Mouse (Mus musculus) large intestine, adult 2 months (tissue): ENCODE data around the gene Nr2c1. TPM values are rescaled to one million over a fixed set of nuclear protein-coding genes. Genes with fewer than 3 reads are reported as not detected.

Experiments
- DNase-seq: peaks from one replicate; pipeline ENCODE4 v3.0.0-alpha.2; 2012; ENCODE audit warnings: low read depth, low spot score
- WGBS: fragments of 180-500 bp; shearing (Covaris S2); methylation state at CpG from one replicate; pipeline ENCODE4 v1.1.7; 2018; 5-methylcytosine and 5-hydroxymethylcytosine counted together
- polyA plus RNA-seq: library from polyadenylated mRNA; depleted of rRNA; stranded (reverse); fragments of >200 nt; gene quantifications from 2 replicates; pipeline ENCODE4 v1.2.3, GENCODE M21; 2012; rRNA removed

Nr2c1 gene
- polyA plus RNA-seq: 3.6 and 5.0 TPM in 2 replicates

GRCm38 (mm10) chr10:94147756-94148531 lies at the start of gene Nr2c1:
TSS of gene Nr2c1 (plus strand) at chr10:94148023.
- DNase-seq: peak; percentile 58
- under 1% methylated on average over 64 of the region's 64 CpGs for WGBS

DNA sequence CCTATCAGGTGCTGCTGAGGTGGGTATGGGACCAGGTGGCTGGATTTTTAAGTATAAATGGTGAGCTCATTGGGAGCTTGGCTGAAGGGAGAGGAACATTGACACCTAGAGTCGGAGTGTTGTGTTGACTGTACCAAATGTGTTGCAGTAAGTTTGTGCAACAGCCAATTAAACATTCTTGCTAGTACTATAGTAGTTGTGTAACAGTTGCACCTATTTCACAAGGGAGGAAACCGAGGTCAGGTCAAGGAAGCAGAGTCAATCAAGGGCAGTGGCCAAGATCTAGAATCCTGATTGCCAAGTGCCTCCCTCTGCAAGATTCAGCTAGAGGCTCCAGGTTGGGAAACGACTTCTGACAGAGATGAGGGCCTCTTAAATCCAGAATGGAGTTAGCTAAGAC lies 49.7 kb upstream of the Nr2c1 start:
- no peak for DNase-seq
- WGBS: 73% methylated on average over 3 of the region's 3 CpGs

GRCm38 (mm10) chr10:94105498-94105897 lies 42.3 kb upstream of the Nr2c1 start:
- no peak for DNase-seq
- 91% methylated on average over 10 of the region's 10 CpGs for WGBS

- WGBS: 29% methylated on average over 4 of the region's 4 CpGs
- DNase-seq: no peak
These were observed 40.7 kb upstream of the Nr2c1 start for GRCm38 (mm10) chr10:94107168-94107567.

DNA sequence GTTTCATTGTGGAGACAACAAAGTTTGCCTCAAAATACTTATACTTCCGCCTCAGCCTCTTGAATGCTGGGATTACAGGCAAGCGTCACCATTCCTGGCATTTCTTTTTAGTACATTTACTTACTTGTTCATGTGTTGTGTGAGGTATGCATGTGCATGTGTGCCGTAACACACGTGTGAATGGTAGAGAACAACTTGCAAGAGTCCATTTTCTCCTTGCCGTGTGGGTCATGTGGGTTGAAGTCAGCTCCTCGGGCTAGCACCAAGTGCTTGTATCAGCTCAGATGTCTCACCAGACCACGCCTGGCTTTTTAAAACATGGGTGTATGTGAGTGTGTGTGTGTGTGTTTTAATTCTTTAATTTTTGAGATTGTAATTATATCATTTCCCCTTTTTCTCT lies 40.2 kb upstream of the Nr2c1 start:
- no peak for DNase-seq
- WGBS: 86% methylated on average over 7 of the region's 7 CpGs

DNA sequence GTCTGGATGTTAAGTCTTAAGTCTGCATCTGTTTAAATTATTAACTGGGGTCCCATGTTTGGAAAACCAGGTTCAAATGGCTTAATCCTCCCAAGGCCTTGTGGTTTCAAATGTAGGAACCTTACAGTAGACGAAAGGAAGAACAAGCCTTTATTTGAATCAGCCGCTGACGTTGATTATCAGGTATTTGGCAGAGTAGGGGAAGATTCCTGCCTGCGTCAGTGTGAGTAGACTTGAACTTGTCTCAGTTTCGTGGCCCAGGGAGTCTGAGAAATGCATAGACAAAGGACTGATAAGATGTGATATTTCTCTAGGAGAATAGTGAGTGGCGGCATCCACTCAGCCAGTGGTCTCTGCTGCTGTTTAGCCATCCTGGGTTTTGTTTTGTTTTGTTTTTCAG lies 39.0 kb upstream of the Nr2c1 start:
- no peak for DNase-seq
- WGBS: 96% methylated on average over 6 of the region's 6 CpGs

DNA sequence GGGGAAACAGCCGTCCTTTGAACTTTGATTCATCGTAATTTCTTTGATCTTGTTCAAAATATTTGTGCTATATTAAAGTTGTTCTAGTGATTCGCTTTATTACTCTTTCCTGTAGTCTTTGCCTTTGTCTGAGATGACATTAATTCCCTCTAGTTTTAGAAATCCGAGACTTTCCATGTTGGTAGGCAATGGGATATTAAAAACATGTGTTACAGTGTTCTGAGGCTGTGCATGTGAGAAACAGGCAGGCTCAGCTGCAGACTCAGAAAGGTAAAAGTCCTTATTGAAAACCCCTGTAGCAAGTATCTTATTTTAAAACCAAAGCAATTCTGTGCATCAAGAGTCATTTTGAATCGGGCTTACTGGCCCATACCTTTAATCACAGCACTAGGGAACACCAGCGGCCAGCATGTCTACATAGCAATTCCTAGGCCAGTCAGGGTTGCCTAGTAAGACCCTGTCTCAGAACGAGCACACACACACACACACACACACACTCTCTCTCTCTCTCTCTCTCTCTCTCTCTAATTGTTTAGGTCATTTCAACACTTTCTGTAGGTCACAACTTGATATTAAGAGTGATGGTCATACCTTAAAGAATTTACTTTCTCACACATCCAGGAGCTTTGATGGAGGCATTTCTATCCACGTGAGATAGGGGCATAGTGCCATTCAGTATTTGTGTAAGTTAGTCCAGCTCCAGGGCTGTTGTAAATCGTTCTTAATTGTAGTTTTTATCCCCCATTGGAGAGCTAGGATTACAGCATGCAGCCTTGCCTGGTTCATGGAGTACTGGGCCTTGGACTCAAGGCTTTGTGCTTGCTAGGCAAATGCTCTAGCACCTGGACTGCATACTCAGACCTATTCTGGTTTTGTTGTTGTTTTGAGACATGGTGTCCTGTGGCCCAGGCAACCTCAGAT lies 36.7 kb upstream of the Nr2c1 start:
- 71% methylated on average over 9 of the region's 9 CpGs for WGBS
- no peak for DNase-seq

DNA sequence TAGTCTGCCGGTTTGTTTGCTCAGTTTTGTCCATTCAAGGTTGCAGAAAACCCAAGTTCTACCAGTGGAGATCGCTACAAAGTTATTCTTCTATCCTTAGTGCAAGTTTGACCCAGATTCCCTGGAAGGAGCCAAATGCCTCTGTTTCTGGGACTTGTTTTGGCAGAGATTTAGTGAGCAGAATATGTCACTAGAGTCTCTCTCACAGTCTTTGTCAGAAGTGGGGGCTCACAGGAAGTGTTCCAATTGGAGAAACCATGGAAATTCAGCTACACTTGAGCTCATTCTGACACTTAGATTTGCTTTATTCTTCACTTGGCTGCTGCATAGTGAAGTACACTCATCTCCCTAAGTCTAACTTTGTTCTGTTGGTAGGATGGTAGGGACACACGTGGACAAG lies 35.6 kb upstream of the Nr2c1 start:
- WGBS: 76% methylated on average over 3 of the region's 3 CpGs
- no peak for DNase-seq

GRCm38 (mm10) chr10:94115893-94116599 lies 31.8 kb upstream of the Nr2c1 start:
- WGBS: 26% methylated on average over 6 of the region's 6 CpGs
- DNase-seq: peak; percentile 67

GRCm38 (mm10) chr10:94116781-94117340 lies 31.0 kb upstream of the Nr2c1 start:
- 52% methylated on average over 12 of the region's 12 CpGs for WGBS

DNA sequence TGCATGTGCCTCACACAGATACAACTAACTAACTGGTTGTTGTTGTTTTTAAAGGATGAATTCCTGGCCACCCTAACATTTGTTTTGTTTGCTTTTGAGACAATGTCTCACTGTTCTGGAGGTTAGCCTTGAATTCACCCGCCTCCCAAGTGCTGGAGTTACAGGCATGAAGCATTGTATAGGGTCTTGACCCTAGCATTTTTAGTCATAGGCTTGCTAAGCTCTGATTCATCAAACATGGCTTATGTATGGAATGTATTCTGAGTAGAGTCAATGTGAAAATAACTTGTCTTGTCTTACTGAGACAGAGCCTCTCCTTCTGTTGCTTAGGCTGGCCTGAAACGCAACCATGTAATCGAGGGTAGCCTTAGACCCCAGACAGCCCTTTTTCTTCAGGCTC lies 29.9 kb upstream of the Nr2c1 start:
- DNase-seq: no peak
- WGBS: 92% methylated on average over 3 of the region's 3 CpGs

More at GRCm38 (mm10) chr10:94116781-94117340, 31.0 kb upstream of the Nr2c1 start:
- no peak for DNase-seq

- WGBS: 32% methylated on average over 7 of the region's 7 CpGs
- no peak for DNase-seq
These were observed 28.8 kb upstream of the Nr2c1 start for GRCm38 (mm10) chr10:94118993-94119392.

- 84% methylated on average over 9 of the region's 9 CpGs for WGBS
- no peak for DNase-seq
These were observed 27.1 kb upstream of the Nr2c1 start for GRCm38 (mm10) chr10:94120676-94121075.

DNA sequence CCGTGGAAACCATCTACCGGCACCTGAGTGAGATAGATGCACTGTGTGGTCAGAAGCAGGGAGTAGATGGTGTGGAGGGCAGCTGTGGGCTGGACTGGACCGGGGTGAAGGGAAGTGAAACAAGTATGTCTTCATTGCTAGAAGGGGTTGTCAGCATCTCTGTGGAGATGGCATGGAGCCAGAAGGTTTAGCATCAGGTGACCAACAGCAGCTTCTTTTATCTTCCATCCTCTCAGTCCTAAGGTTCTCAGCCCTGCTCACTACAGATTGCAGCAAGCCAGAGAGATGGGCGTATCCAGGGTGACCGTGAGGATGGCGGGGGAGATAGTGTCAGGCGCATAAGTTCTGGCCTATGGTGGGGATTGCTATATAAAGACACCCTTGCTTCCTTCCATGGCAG lies 25.2 kb upstream of the Nr2c1 start:
- DNase-seq: no peak
- 90% methylated on average over 7 of the region's 7 CpGs for WGBS

- WGBS: 89% methylated on average over 5 of the region's 5 CpGs
- DNase-seq: no peak
These were observed 24.2 kb upstream of the Nr2c1 start for GRCm38 (mm10) chr10:94123581-94123980.

DNA sequence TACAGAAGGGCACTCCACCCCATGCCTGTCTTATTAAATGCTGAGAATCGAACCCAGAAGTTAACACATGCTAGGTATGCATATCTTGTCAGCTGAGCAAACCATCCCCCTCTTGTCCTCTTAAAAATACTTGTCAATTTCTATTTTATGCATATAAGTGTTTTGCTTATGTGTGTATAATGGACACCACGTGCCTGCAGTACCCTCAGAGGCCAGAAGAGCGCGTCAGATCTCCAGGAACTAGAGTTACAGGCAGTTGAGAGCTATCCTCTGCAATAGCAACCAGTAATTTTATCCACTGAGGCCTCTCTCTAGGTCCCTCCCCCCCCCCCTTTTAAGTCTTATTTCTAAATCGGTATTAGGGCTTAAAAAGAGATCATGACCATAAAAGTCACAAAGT lies 23.4 kb upstream of the Nr2c1 start:
- no peak for DNase-seq
- WGBS: 84% methylated on average over 5 of the region's 5 CpGs

GRCm38 (mm10) chr10:94129680-94130119 lies 18.1 kb upstream of the Nr2c1 start:
- no peak for DNase-seq

DNA sequence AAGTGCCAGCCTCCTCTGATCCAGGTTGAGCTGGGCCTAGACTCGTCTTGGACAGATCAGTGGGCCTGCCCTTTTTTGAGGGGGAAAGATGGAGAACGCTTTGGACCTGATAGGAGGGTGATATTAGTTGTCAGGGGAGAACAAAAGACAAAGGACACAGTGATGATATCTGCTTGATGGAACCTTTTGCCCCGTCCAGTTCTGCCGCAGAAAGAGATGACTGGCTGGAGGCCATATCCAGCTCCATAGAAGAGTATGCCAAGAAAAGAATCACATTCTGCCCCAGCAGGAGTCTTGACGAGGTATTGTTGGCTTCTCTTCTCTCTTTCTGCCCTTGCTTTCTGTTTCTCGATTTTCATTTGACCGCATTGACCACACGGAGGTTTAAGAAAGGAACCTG lies 14.7 kb upstream of the Nr2c1 start:
- 82% methylated on average over 8 of the region's 8 CpGs for WGBS
- DNase-seq: no peak

More at GRCm38 (mm10) chr10:94129680-94130119, 18.1 kb upstream of the Nr2c1 start:
- WGBS: 14% methylated on average over 9 of the region's 9 CpGs

- WGBS: 88% methylated on average over 7 of the region's 7 CpGs
- DNase-seq: no peak
These were observed 14.1 kb upstream of the Nr2c1 start for GRCm38 (mm10) chr10:94133674-94134073.
